Mouse (Mus musculus): ENCODE data around the gene Ptprn2. TPM values are rescaled to one million over a fixed set of nuclear protein-coding genes. Genes with fewer than 3 reads are reported as not detected.

The Ptprn2 gene
- polyA plus RNA-seq, 1 experiment from 2014 or later: 1.2 TPM

- Histone ChIP-seq H3K4me3 (ENCODE audit: low read depth, low read length) (no peak overlapping the region), H3K4me1 (replicated peaks; ENCODE audit: control insufficient read depth, insufficient read depth, low read length) (no peaks in the 10 kb centered on the region), H3K9me3 (ENCODE audit: control insufficient read depth) (no peaks in the 10 kb centered on the region), H3K9ac (ENCODE audit: low read depth, low read length) (no peak overlapping the region), H3K4me2 (replicated peaks; ENCODE audit: low read depth) (no peak overlapping the region), H3K36me3 (ENCODE audit: control insufficient read depth, insufficient read depth) (no peaks in the 10 kb centered on the region), H3K27ac (ENCODE audit: low read depth, low read length) (no peak overlapping the region), H3K27me3 (replicated peaks; ENCODE audit: control insufficient read depth, insufficient read depth, low read length) (no peaks in the 10 kb centered on the region)
- peak; percentile 46 for TF ChIP-seq CTCF (IDR thresholded peaks at IDR 0.05; ENCODE audit: low read depth)
- no peak for ATAC-seq
- WGBS: 69% methylated on average over 1 of the region's 1 CpGs
These were observed 168.2 kb downstream of the Ptprn2 start for GRCm38 (mm10) chr12:116653684-116654083.

GRCm38 (mm10) chr12:116660076-116660475 is 174.6 kb downstream of the Ptprn2 start:
- no peaks in the 10 kb centered on the region for H3K4me1 ChIP-seq (replicated peaks; ENCODE audit: control insufficient read depth, insufficient read depth, low read length)
- WGBS: 14% methylated on average over 7 of the region's 7 CpGs
- no peak overlapping the region for H3K4me3 ChIP-seq (ENCODE audit: low read depth, low read length)
- H3K9ac ChIP-seq (ENCODE audit: low read depth, low read length): no peak overlapping the region
- no peaks in the 10 kb centered on the region for H3K9me3 ChIP-seq (ENCODE audit: control insufficient read depth)
- no peak for ATAC-seq
- no peak overlapping the region for H3K27ac ChIP-seq (ENCODE audit: low read depth, low read length)
- no peak overlapping the region for H3K4me2 ChIP-seq (replicated peaks; ENCODE audit: low read depth)
- no peaks in the 10 kb centered on the region for H3K27me3 ChIP-seq (replicated peaks; ENCODE audit: control insufficient read depth, insufficient read depth, low read length)
- no peaks in the 10 kb centered on the region for H3K36me3 ChIP-seq (ENCODE audit: control insufficient read depth, insufficient read depth)
- no peak for TF ChIP-seq CTCF (IDR thresholded peaks at IDR 0.05; ENCODE audit: low read depth)

- H3K27ac ChIP-seq (ENCODE audit: low read depth, low read length): no peak overlapping the region
- H3K4me1 ChIP-seq (replicated peaks; ENCODE audit: control insufficient read depth, insufficient read depth, low read length): no peaks in the 10 kb centered on the region
- TF ChIP-seq CTCF (IDR thresholded peaks at IDR 0.05; ENCODE audit: low read depth): no peak
These were observed 175.5 kb downstream of the Ptprn2 start for GRCm38 (mm10) chr12:116661018-116661417.

GRCm38 (mm10) chr12:116677701-116678100 is 192.2 kb downstream of the Ptprn2 start:
- no peaks in the 10 kb centered on the region for H3K9me3 ChIP-seq (ENCODE audit: control insufficient read depth)
- no peaks in the 10 kb centered on the region for H3K36me3 ChIP-seq (ENCODE audit: control insufficient read depth, insufficient read depth)
- no peak overlapping the region for H3K9ac ChIP-seq (ENCODE audit: low read depth, low read length)
- no peak for ATAC-seq
- H3K4me1 ChIP-seq (replicated peaks; ENCODE audit: control insufficient read depth, insufficient read depth, low read length): no peaks in the 10 kb centered on the region
- no peaks in the 10 kb centered on the region for H3K27me3 ChIP-seq (replicated peaks; ENCODE audit: control insufficient read depth, insufficient read depth, low read length)
- H3K27ac ChIP-seq (ENCODE audit: low read depth, low read length): no peak overlapping the region
- 68% methylated on average over 3 of the region's 3 CpGs for WGBS
- no peak for TF ChIP-seq CTCF (IDR thresholded peaks at IDR 0.05; ENCODE audit: low read depth)
- no peak overlapping the region for H3K4me3 ChIP-seq (ENCODE audit: low read depth, low read length)
- no peak overlapping the region for H3K4me2 ChIP-seq (replicated peaks; ENCODE audit: low read depth)

More at GRCm38 (mm10) chr12:116661018-116661417, 175.5 kb downstream of the Ptprn2 start:
- WGBS: 72% methylated on average over 4 of the region's 4 CpGs
- H3K27me3 ChIP-seq (replicated peaks; ENCODE audit: control insufficient read depth, insufficient read depth, low read length): no peaks in the 10 kb centered on the region
- H3K4me2 ChIP-seq (replicated peaks; ENCODE audit: low read depth): no peak overlapping the region
- ATAC-seq: no peak
- H3K4me3 ChIP-seq (ENCODE audit: low read depth, low read length): no peak overlapping the region
- H3K9me3 ChIP-seq (ENCODE audit: control insufficient read depth): no peaks in the 10 kb centered on the region
- H3K36me3 ChIP-seq (ENCODE audit: control insufficient read depth, insufficient read depth): no peaks in the 10 kb centered on the region
- H3K9ac ChIP-seq (ENCODE audit: low read depth, low read length): no peak overlapping the region

- no peak for TF ChIP-seq CTCF (IDR thresholded peaks at IDR 0.05; ENCODE audit: low read depth)
- Histone ChIP-seq H3K27ac (ENCODE audit: low read depth, low read length) (no peak overlapping the region), H3K4me2 (replicated peaks; ENCODE audit: low read depth) (no peak overlapping the region), H3K9me3 (ENCODE audit: control insufficient read depth) (no peaks in the 10 kb centered on the region), H3K27me3 (replicated peaks; ENCODE audit: control insufficient read depth, insufficient read depth, low read length) (no peaks in the 10 kb centered on the region), H3K4me1 (replicated peaks; ENCODE audit: control insufficient read depth, insufficient read depth, low read length) (no peaks in the 10 kb centered on the region), H3K36me3 (ENCODE audit: control insufficient read depth, insufficient read depth) (no peaks in the 10 kb centered on the region), H3K9ac (ENCODE audit: low read depth, low read length) (no peak overlapping the region), H3K4me3 (ENCODE audit: low read depth, low read length) (no peak overlapping the region)
- WGBS: 87% methylated on average over 2 of the region's 2 CpGs
- no peak for ATAC-seq
These were observed 204.3 kb downstream of the Ptprn2 start for GRCm38 (mm10) chr12:116689832-116690231.

- Histone ChIP-seq H3K27ac (ENCODE audit: low read depth, low read length) (no peak overlapping the region), H3K36me3 (ENCODE audit: control insufficient read depth, insufficient read depth) (no peaks in the 10 kb centered on the region), H3K27me3 (replicated peaks; ENCODE audit: control insufficient read depth, insufficient read depth, low read length) (no peaks in the 10 kb centered on the region), H3K4me3 (ENCODE audit: low read depth, low read length) (no peak overlapping the region), H3K9ac (ENCODE audit: low read depth, low read length) (no peak overlapping the region), H3K4me2 (replicated peaks; ENCODE audit: low read depth) (no peak overlapping the region), H3K9me3 (ENCODE audit: control insufficient read depth) (no peaks in the 10 kb centered on the region), H3K4me1 (replicated peaks; ENCODE audit: control insufficient read depth, insufficient read depth, low read length) (no peaks in the 10 kb centered on the region)
- no peak for ATAC-seq
- WGBS: 24% methylated on average over 5 of the region's 5 CpGs
- TF ChIP-seq CTCF (IDR thresholded peaks at IDR 0.05; ENCODE audit: low read depth): no peak
These were observed 224.0 kb downstream of the Ptprn2 start for GRCm38 (mm10) chr12:116709535-116709934.

- 46% methylated on average over 3 of the region's 3 CpGs for WGBS
- Histone ChIP-seq H3K36me3 (ENCODE audit: control insufficient read depth, insufficient read depth) (no peaks in the 10 kb centered on the region), H3K4me3 (ENCODE audit: low read depth, low read length) (no peak overlapping the region), H3K9ac (ENCODE audit: low read depth, low read length) (no peak overlapping the region), H3K27me3 (replicated peaks; ENCODE audit: control insufficient read depth, insufficient read depth, low read length) (no peaks in the 10 kb centered on the region), H3K27ac (ENCODE audit: low read depth, low read length) (no peak overlapping the region), H3K4me2 (replicated peaks; ENCODE audit: low read depth) (no peak overlapping the region), H3K9me3 (ENCODE audit: control insufficient read depth) (no peaks in the 10 kb centered on the region), H3K4me1 (replicated peaks; ENCODE audit: control insufficient read depth, insufficient read depth, low read length) (no peaks in the 10 kb centered on the region)
- TF ChIP-seq CTCF (IDR thresholded peaks at IDR 0.05; ENCODE audit: low read depth): no peak
- ATAC-seq: no peak
These were observed 225.2 kb downstream of the Ptprn2 start for GRCm38 (mm10) chr12:116710716-116711115.
